Mouse (Mus musculus): ENCODE measurements at regions not wholly inside any gene's neighbourhood (a gene's known extent, or its start where the extent isn't known, plus 50 kb on each side); places are given as distances from the start of the nearest gene placed in this dataset.

- no peak for DNase-seq
These were observed 236.0 kb upstream of the Hnrnpa3 start for GRCm38 (mm10) chr2:75422798-75423685.

DNA sequence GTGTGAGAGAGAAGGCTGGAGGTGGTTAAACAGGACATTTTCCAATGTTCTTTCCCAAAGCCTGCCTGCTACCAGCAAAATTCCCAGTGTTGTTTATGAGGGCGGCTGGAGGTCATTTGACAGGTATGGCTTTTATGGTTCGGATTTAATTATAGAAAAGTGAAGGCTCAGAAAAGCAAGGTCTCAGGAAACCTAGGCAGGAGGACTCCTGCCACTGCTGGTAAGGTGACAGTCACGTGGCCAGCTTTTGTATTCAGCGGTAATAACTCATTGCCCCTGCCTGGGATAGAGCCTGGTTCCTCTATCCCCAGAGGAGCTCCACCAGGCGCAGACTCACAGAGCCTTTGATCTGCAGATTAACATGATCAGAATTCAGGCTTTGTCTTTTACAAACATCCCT, 235.2 kb upstream of the Hnrnpa3 start:
- DNase-seq: no peak

DNA sequence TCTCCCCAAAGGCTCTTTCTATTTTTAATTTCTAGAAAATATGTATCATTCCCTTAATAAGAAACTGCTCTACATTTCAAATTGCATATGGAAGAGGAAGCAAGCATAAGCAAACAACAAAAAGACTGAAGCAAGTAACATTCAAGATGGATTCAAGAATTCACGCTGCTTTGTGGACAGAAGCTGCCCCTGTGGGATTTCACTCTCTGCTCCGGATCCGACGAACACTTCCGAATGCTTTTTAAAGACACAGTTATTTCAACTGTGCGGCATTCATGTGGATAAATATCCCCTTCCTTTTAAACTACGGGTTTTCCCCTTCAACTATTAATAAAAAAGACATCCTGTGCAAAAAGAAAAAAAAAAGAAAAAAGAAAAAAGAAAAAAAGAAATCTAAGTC, 234.7 kb upstream of the Hnrnpa3 start:
- no peak for DNase-seq

DNA sequence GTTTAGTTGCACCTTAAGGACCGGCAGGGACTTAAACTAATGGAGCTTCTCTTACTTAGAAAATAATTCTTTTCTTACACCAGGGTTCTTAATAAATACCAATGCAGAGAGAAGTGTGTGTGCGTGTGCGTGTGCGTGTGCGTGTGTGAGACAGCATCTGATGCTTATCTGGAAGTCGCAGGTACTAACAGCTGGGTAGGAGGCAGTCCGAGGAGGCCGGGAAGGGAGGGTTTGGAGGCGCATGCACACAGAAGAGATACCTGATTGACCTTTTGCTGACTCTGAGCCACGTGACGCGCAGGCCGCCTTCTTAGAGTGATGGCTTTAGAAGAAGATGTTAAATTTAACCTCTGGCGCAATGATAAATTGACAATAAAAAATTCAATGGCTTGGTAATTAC, 234.2 kb upstream of the Hnrnpa3 start:
- no peak for DNase-seq

- DNase-seq: no peak
These were observed 233.7 kb upstream of the Hnrnpa3 start for GRCm38 (mm10) chr2:75425384-75425783.

DNA sequence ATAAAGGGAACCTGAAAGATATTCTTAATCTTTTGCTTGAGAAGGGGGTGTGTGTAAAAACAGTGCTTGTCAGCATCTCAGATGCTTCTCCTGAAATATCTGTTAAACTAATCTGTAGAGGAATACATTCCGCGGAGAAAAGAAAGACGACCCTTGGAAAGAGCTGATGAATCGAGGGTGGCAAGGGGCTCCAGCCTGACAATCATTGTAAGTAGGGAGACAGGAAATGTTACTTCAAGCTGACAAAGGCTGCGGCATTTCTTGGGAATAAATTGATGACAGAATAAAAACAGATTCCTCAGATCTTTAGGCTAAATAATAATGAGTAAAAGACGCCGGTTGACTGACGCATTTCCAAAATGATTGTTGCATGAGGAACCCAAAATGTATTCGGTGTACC, 233.3 kb upstream of the Hnrnpa3 start:
- no peak for DNase-seq

DNA sequence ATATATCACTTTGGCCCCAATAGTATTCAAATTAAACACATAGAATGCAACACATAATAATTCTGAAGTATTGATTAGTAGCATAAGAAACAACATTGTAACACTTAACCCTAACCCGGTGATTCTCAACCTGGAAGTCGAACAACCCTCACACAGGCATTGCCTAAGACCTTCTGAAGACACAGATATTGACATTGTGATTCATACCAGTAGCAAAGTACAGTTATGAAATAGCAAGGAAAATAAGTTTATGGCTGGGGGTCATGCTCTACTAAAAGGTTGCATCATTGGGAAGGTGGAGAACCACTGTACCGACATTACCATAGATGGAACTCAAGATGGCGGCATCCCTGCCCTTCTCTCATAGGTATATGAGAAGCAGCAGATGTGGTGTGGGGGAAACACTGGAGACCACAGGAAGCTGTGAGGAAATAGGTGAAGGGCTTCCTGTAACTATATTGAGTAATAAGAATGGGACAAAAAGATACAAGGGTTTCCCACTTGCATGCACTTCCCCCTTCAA, 231.1 kb upstream of the Hnrnpa3 start:
- DNase-seq: no peak

- no peak for DNase-seq
These were observed 228.7 kb upstream of the Hnrnpa3 start for GRCm38 (mm10) chr2:75430161-75430940.

DNA sequence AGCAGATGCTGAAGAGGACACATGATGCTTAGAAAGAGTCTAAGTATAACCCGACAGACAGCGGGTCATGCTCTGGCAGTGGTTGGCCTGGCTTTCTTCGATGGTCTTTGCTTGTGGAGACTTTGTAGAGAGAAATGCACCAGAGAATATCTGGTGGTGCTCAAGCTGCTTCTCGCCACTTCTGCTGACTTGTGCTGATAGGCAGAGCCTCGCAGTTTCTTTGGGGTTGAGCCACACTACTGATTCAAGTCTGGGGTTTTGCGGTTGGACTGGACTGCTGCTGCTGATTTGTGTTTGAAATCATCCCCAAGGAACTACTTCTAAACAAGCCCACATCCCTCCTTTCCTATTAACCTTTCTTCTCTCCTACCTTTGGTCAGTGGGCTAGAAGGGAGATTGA, 227.1 kb upstream of the Hnrnpa3 start:
- DNase-seq: no peak

DNA sequence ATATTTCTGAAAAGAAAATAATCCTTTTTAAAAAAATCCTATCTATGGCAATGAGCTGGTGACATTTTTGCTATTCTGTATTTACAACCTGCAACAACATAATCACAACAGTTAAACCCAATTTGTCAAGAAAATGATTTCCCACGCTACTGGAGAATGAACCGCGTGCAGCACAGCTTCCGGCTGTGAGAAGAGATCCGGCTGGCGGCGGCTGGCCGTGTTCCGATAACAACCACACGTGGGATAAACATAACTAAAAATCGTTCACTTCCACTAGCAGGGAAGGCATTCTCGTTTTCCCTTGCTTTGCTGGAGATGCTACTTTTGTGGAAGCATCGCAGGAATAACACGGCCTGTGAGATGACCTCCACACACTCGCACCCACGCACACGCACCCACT, 224.5 kb upstream of the Hnrnpa3 start:
- peak; percentile 40 to 54 for DNase-seq

GRCm38 (mm10) chr2:75439522-75440230, 219.4 kb upstream of the Hnrnpa3 start:
- no peak for DNase-seq

DNA sequence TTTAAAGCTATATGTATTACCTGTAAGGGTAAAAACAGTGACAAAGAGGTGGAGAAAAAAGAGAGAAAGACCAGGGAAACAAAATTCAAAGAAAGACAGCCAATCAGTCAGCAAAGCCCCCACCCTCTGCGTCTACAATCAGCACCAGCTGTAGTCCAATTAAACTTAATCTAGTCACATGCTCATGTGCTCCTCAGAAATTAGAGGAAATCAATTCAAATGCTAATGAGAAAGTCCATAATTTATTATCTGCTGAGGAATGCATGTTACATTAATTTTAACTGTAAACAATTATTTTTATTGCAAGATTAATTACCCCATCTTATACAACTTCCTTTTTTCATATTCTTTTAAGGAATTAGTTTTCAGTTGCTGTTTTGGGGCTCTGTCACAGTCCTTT, 216.4 kb upstream of the Hnrnpa3 start:
- no peak for DNase-seq

DNA sequence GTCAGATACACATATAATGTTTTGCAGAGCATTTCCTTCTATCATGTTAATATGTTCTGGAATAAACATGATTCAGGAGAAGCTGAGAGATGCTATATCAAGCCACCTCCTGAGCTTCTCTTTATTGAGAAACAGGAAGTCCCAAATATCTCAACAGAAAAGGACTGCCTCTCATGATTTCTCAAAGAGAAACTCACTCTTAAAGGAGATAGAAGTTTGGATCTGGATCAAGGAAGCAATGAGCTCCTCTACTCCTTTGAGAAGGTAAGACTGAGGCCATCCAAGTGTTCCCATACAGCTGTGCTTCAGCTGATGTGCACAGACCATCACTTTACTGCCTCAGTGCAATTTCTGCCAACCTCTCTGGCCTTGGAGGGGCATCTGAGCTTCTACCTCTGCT, 213.9 kb upstream of the Hnrnpa3 start:
- DNase-seq: no peak

DNA sequence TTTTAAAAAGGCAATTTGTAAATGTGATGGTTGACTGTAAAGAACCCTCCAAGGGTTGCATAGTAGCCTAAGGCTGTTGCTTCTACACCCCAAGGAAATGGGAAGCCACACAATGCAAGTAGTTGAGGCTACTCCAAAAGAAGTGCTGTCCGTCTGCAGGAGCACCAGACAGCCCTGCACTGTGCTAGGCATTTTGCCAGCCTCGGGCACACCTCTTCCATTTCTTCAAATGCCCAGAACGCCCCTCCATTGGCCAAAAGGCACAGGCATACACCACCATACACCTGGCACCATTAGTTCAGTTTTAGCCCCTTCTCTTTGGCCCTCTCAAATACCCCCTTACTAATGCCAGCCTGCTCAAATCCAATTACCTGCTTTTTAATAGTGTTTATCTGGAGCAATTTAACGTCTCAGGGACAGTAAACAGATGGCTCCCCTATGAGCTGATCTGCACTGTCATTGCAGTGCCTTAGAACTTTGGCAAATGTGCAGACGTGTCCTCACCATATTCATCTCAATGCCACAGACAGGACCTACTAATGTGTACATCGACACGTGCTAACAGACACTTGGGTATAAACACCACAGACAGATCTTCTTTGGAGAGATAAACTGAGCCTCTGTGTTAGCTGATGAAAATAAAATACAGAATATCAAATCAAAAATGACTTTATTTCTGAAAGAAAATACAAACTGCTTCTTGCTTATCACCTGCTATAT, 211.9 kb upstream of the Hnrnpa3 start:
- no peak for DNase-seq

DNA sequence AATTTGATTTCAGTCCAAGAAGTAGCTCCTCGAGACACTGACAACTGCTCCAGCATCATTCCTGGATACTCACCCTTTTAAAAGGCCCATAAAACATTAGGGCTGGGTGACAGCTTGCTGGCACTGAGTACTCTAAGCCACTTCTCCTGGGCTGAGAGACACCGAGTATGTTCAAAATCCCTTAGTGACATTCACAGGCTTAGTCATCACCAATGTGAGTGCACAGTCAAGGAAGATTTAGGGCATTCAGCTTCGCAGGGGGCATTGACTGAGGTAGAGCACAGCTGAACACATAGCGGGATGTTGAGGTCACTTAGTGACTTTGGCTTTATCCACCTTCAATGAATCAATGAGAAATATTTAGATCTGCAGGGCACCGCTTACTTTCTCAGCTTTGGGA, 210.8 kb upstream of the Hnrnpa3 start:
- DNase-seq: no peak

GRCm38 (mm10) chr2:75451846-75452267, 207.2 kb upstream of the Hnrnpa3 start:
- DNase-seq: no peak

DNA sequence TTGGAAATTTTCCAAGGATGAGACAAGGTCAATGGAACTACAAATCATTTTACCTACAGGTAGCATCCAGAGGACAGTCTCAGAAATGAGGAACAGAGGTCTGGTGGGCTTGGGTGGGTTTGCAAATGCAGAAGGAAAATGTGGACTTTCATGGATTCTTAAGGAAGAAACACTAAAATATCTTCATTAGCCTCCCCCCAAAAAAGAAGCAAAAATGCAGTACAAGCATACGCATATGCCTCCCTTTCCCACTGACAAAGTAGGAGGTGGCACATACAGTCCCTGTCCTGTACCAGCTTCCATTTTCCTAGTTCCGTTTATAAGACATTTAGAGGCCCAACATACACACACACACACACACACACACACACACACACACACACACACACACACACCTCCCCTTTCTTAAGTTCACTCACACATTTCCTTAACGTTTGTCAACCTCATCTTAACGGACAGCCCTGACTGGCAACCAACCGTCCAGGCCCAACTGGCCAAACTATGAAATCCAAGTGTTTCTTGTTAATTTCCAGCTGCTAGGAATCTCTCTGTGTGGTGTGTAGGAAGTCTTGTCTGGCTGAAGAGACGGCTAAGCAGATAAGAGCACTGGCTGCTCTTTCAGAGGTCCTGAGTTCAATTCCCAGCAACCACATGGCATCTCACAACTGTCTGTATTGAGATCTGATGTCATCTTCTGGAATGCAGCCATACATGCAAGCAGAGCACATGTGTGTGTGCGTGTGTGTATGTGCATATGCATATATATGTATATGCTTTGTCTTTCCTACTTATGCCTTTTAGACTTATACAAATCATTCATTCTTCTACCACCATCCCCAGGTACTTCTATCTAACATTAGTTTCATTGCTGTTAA, 206.6 kb upstream of the Hnrnpa3 start:
- no peak for DNase-seq

DNA sequence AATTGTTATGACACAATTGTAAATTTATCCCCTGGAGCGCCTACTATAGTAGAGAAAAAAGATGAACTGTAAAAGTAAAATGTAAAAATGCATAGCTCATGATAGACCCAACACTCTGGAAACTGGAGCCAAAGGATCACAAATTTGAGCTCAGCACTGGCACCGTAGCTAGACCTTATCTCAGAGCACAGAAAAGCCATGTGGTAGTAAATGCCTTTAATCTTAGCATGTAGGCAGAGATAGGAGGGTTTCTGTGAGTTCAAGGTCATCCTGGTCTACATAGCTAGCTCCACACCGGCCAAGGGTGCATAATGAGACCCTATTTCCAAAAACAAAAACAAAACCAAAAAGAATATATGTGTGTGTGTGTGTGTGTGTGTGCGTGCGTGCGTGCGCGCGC, 203.6 kb upstream of the Hnrnpa3 start:
- no peak for DNase-seq

DNA sequence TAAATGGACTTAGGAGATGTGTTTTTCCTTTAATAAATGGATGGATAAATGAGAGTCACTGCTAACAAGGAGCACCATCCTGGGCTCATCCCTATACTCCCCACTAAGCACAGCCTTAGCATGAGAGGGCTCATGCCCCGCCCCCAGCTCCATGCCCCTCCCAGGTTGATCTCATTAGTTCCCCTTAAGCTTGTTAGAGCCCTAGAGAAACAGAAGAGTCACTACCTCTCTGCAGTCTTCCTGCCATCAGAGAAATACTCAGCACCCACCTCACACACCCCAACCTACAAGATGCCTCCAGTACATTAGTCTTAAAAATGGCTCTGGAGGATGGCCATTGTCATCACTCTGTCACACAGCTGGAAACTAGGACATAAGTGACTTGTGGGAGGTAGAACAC, 202.8 kb upstream of the Hnrnpa3 start:
- DNase-seq: no peak

DNA sequence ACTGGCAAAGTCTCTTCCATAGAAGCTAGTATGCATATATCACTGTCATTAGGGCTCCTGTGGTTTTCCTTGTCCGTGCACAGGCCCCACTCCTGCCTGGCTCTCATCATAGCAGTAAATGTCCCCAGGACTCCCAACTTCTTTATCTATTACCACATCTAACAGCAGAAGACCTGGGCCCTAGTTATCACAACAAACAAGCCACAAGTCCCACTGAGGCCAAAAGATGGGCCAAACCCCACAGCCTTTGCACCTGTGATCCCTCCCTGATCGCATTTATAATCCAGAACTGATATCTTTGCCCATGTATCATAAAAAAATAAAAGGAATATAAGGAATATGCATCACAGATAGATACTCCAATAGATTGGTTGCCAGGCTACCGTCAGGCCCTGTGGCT, 201.6 kb upstream of the Hnrnpa3 start:
- no peak for DNase-seq

DNA sequence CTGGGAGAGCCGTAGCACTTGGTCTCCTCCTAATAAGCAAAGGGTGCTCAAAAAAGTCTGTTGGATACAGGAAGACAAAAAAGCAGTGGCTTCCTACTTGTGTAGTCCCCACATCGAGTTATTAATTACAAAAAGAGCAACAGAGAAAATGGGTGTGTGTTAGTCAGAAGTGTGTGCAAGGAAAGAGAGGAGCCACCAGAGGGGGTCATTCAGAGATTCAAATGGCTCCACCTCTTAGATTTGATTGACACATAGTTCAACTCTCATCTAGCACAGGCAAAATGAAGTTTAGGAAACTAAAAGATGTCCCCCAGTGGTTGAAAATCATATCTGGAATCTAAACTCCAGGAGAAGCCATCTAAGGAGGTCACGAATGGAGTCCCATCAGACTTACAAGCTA, 200.2 kb upstream of the Hnrnpa3 start:
- no peak for DNase-seq

- no peak for DNase-seq
These were observed 198.6 kb upstream of the Hnrnpa3 start for GRCm38 (mm10) chr2:75460419-75460818.
